19 mouse cellular contexts compared by ENCODE assay signal in genomic region chr19:38597392-38597791, GRCm38 (mm10).
"Had no signal": no experiment of that assay in that cellular context is flagged by ENCODE, and none has a peak within 500 bp of the region (broad histone marks: within the 10 kb centered on the region; RNA-seq: fewer than 3 reads in every experiment).

No protein-coding gene starts in this region.

- H3K4me2 ChIP-seq: liver, embryonic 11.5 days; liver, embryonic 15.5 days; neural tube, embryonic 15.5 days; stomach, embryonic 15.5 days had no signal

- H3K36me3 ChIP-seq: limb, embryonic 10.5 days; liver, embryonic 15.5 days; neural tube, embryonic 15.5 days; stomach, embryonic 15.5 days had no signal

- H3K27me3 ChIP-seq: liver, embryonic 15.5 days; neural tube, embryonic 15.5 days; stomach, embryonic 15.5 days had no signal

- DNase-seq: kidney, adult 9 months; kidney, postnatal 4 days; lung, adult 2 months; lung, postnatal 10 days; lung, postnatal 4 days; midbrain, embryonic 14.5 days; right cerebral cortex, adult 18-20 months; thymus, adult 2 months; thymus, postnatal 25 days had no signal

- H3K27ac ChIP-seq: kidney, postnatal 0 days; layer of hippocampus, adult 2 months; left cerebral cortex, adult 2 months; limb, embryonic 10.5 days; liver, embryonic 15.5 days; neural tube, embryonic 15.5 days had no signal

- H3K4me3 ChIP-seq: layer of hippocampus, adult 2 months; left cerebral cortex, adult 2 months; limb, embryonic 10.5 days; liver, embryonic 15.5 days; myocyte; neural tube, embryonic 15.5 days; stomach, embryonic 15.5 days had no signal

- H3K9me3 ChIP-seq: limb, embryonic 10.5 days; liver, embryonic 15.5 days; neural tube, embryonic 15.5 days; stomach, embryonic 15.5 days had no signal

- H3K9ac ChIP-seq: liver, embryonic 15.5 days; neural tube, embryonic 15.5 days; stomach, embryonic 15.5 days had no signal

- H3K4me1 ChIP-seq: liver, embryonic 15.5 days had no signal

- ATAC-seq: intestine, embryonic 16.5 days had no signal
